Mouse (Mus musculus): Measurements from ENCODE around the gene Slc6a18.

DNA sequence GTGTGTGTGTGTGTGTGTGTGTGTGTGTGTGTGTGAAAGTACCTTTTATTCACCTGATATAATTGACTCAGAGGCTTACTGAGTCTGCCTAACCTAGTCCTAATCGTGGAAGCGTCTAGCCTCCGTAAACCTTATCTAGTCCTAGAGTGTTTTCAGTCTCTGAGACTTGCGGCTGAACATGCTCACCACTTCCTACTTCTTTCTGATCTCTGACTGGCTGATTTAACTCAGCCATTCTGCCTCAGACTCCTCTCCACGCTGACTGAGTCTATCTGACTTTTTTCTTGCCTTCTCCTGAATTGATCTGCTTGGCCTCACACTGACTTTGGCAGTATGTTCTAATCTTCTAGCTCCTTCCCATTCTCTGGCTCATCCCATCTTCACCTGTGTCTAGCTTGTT lies 47.5 kb upstream of the Slc6a18 start:
- TF ChIP-seq GATA1 (IDR thresholded peaks at IDR 0.05; ENCODE audit: low read length): no peak
- no peak for TF ChIP-seq TAL1 (IDR thresholded peaks at IDR 0.05; ENCODE audit: low read length)

All from erythroblast, embryonic 14.5 days (primary cell).